Mouse (Mus musculus): ENCODE measurements around the gene Kpna1. TPM values are rescaled to one million over a fixed set of nuclear protein-coding genes. Genes with fewer than 3 reads are reported as not detected.
"Not testable (repeated sequence)": the region's sequence is repeated elsewhere in the genome, so short reads cannot be mapped to it uniquely, and the experiment has no call there.

The Kpna1 gene
- total RNA-seq, 1 experiment from 2014 or later: 49.1 TPM

- peak; percentile 62 for ATAC-seq (ENCODE audit: extremely low read depth, insufficient number of reproducible peaks, low FRiP score, poor library complexity, severe bottlenecking)
These were observed 5.1 kb downstream of the Kpna1 start for GRCm38 (mm10) chr16:35983517-35984101.

GRCm38 (mm10) chr16:35984471-35984870 lies 5.9 kb downstream of the Kpna1 start:
- ATAC-seq (ENCODE audit: extremely low read depth, insufficient number of reproducible peaks, low FRiP score, poor library complexity, severe bottlenecking): no peak

- no peak for ATAC-seq (ENCODE audit: extremely low read depth, insufficient number of reproducible peaks, low FRiP score, poor library complexity, severe bottlenecking)
These were observed 9.4 kb downstream of the Kpna1 start for GRCm38 (mm10) chr16:35987930-35988329.

- no peak for ATAC-seq (ENCODE audit: extremely low read depth, insufficient number of reproducible peaks, low FRiP score, poor library complexity, severe bottlenecking)
These were observed 13.8 kb downstream of the Kpna1 start for GRCm38 (mm10) chr16:35992391-35992790.

- ATAC-seq (ENCODE audit: extremely low read depth, insufficient number of reproducible peaks, low FRiP score, poor library complexity, severe bottlenecking): no peak
These were observed 14.8 kb downstream of the Kpna1 start for GRCm38 (mm10) chr16:35993316-35993715.

GRCm38 (mm10) chr16:35998852-35999251 lies 20.3 kb downstream of the Kpna1 start:
- ATAC-seq (ENCODE audit: extremely low read depth, insufficient number of reproducible peaks, low FRiP score, poor library complexity, severe bottlenecking): not testable (repeated sequence)

GRCm38 (mm10) chr16:36008396-36008795 lies 29.8 kb downstream of the Kpna1 start:
- no peak for ATAC-seq (ENCODE audit: extremely low read depth, insufficient number of reproducible peaks, low FRiP score, poor library complexity, severe bottlenecking)

- ATAC-seq (ENCODE audit: extremely low read depth, insufficient number of reproducible peaks, low FRiP score, poor library complexity, severe bottlenecking): no peak
These were observed 37.8 kb downstream of the Kpna1 start for GRCm38 (mm10) chr16:36016335-36016734.

- not testable (repeated sequence) for ATAC-seq (ENCODE audit: extremely low read depth, insufficient number of reproducible peaks, low FRiP score, poor library complexity, severe bottlenecking)
These were observed 49.6 kb downstream of the Kpna1 start for GRCm38 (mm10) chr16:36028120-36028519.

GRCm38 (mm10) chr16:36040640-36041624 lies 62.4 kb downstream of the Kpna1 start, which contains the start of gene Wdr5b:
TSS of gene Wdr5b (plus strand) at chr16:36041190.
- ATAC-seq (ENCODE audit: extremely low read depth, insufficient number of reproducible peaks, low FRiP score, poor library complexity, severe bottlenecking): peak; percentile 96

- no peak for ATAC-seq (ENCODE audit: extremely low read depth, insufficient number of reproducible peaks, low FRiP score, poor library complexity, severe bottlenecking)
These were observed 63.1 kb downstream of the Kpna1 start for GRCm38 (mm10) chr16:36041625-36042020.

GRCm38 (mm10) chr16:36043073-36043472 lies 64.5 kb downstream of the Kpna1 start:
- no peak for ATAC-seq (ENCODE audit: extremely low read depth, insufficient number of reproducible peaks, low FRiP score, poor library complexity, severe bottlenecking)

GRCm38 (mm10) chr16:36043964-36044363 lies 65.4 kb downstream of the Kpna1 start:
- no peak for ATAC-seq (ENCODE audit: extremely low read depth, insufficient number of reproducible peaks, low FRiP score, poor library complexity, severe bottlenecking)

GRCm38 (mm10) chr16:36047538-36047937 lies 69.0 kb downstream of the Kpna1 start:
- ATAC-seq (ENCODE audit: extremely low read depth, insufficient number of reproducible peaks, low FRiP score, poor library complexity, severe bottlenecking): no peak

- no peak for ATAC-seq (ENCODE audit: extremely low read depth, insufficient number of reproducible peaks, low FRiP score, poor library complexity, severe bottlenecking)
These were observed 72.9 kb downstream of the Kpna1 start for GRCm38 (mm10) chr16:36051491-36051890.

GRCm38 (mm10) chr16:36053524-36054275 lies 75.2 kb downstream of the Kpna1 start:
- ATAC-seq (ENCODE audit: extremely low read depth, insufficient number of reproducible peaks, low FRiP score, poor library complexity, severe bottlenecking): no peak

- ATAC-seq (ENCODE audit: extremely low read depth, insufficient number of reproducible peaks, low FRiP score, poor library complexity, severe bottlenecking): no peak
These were observed 76.4 kb downstream of the Kpna1 start for GRCm38 (mm10) chr16:36054920-36055319.

- no peak for ATAC-seq (ENCODE audit: extremely low read depth, insufficient number of reproducible peaks, low FRiP score, poor library complexity, severe bottlenecking)
These were observed 77.9 kb downstream of the Kpna1 start for GRCm38 (mm10) chr16:36056416-36056815.

- ATAC-seq (ENCODE audit: extremely low read depth, insufficient number of reproducible peaks, low FRiP score, poor library complexity, severe bottlenecking): no peak
These were observed 79.5 kb downstream of the Kpna1 start for GRCm38 (mm10) chr16:36057933-36058475.
